Mouse (Mus musculus) liver, adult 2 months (tissue): ENCODE measurements at regions not wholly inside any gene's neighbourhood (a gene's known extent, or its start where the extent isn't known, plus 50 kb on each side); places are given as distances from the start of the nearest gene placed in this dataset.

Source experiments
- DNase-seq: peaks from one replicate; pipeline ENCODE4 v3.0.0-alpha.2; 2011; ENCODE audit warnings: low read depth, low spot score; ENCODE audit errors: extremely low read depth
- H3K27ac ChIP-seq: fragments of 200-500 bp; replicated peaks from 2 replicates; pipeline ENCODE4 v1.5.1; 2012; ENCODE audit warnings: low read depth, mild to moderate bottlenecking, control low read depth, inconsistent platforms, low read length; ENCODE audit not compliant: insufficient read depth
- H3K27me3 ChIP-seq: fragments of 200-500 bp; 2 replicates; pipeline ENCODE4 v1.6.1; 2012; ENCODE audit warnings: mild to moderate bottlenecking, moderate library complexity, low read length, inconsistent platforms; ENCODE audit not compliant: control insufficient read depth, insufficient read depth
- H3K36me3 ChIP-seq: fragments of 200-500 bp; 2 replicates; pipeline ENCODE4 v1.6.1; 2012; ENCODE audit warnings: low read length, inconsistent platforms; ENCODE audit not compliant: control insufficient read depth, insufficient read depth
- H3K4me1 ChIP-seq: fragments of 200-500 bp; 2 replicates; pipeline ENCODE4 v1.6.1; 2011; ENCODE audit warnings: low read length; ENCODE audit not compliant: control insufficient read depth, insufficient read depth
- H3K4me3 ChIP-seq: fragments of 200-500 bp; 2 replicates; pipeline ENCODE4 v1.5.1; 2011; ENCODE audit warnings: low read depth, mild to moderate bottlenecking, control low read depth, low read length, moderate library complexity; ENCODE audit not compliant: insufficient read depth
- H3K79me2 ChIP-seq: fragments of 200-500 bp; 2 replicates; pipeline ENCODE4 v1.6.1; 2012; ENCODE audit warnings: inconsistent platforms, mild to moderate bottlenecking, low read length, moderate library complexity; ENCODE audit not compliant: control insufficient read depth, insufficient read depth
- H3K9ac ChIP-seq: fragments of 200-500 bp; 2 replicates; pipeline ENCODE4 v1.6.1; 2012; ENCODE audit warnings: low read depth, mild to moderate bottlenecking, control low read depth, inconsistent platforms, low read length
- CTCF ChIP-seq: fragments of 200-500 bp; IDR thresholded peaks from 2 replicates; pipeline ENCODE4 v1.5.1; 2011; ENCODE audit warnings: low read depth, low read length, control low read depth
- POLR2A ChIP-seq: fragments of 200-500 bp; IDR thresholded peaks from 2 replicates; pipeline ENCODE4 v1.6.1; 2011; ENCODE audit warnings: low read length, control low read depth; ENCODE audit not compliant: insufficient read depth; ENCODE audit errors: extremely low read depth
- WGBS: fragments of 180-500 bp; shearing (Covaris S2); methylation state at CpG from one replicate; pipeline ENCODE4 v1.1.7; 2018; 5-methylcytosine and 5-hydroxymethylcytosine counted together

DNA sequence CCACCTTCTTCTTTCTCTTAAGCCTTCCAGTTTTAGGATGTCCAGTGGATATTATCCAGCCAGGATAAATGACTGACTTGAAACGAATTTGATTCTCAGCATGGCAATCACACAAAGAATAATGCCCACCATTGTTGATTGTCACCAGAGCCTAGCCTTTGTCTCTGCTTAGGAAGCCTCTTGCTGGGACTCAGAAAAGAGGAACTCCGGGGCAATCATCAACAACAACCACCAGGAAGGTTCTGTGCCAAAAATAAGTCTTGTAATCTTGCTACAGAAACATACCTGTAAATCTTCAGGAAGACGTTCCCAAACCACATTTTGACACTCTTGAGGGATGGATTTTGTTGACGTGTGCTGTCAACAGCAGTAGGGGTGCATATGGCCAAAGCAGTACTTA, 268.2 kb upstream of the Acvr2a start:
- no peak overlapping the region for H3K4me3 ChIP-seq
- TF ChIP-seq POLR2A (no peak), CTCF (no peak)
- no peak overlapping the region for H3K27ac ChIP-seq
- 85% methylated on average over 4 of the region's 4 CpGs for WGBS
- no peaks in the 10 kb centered on the region for H3K36me3 ChIP-seq
- DNase-seq = no peak
- H3K4me1 ChIP-seq = no peaks in the 10 kb centered on the region
- no peaks in the 10 kb centered on the region for H3K27me3 ChIP-seq
- H3K79me2 ChIP-seq = no peaks in the 10 kb centered on the region
- H3K9ac ChIP-seq = no peak overlapping the region

DNA sequence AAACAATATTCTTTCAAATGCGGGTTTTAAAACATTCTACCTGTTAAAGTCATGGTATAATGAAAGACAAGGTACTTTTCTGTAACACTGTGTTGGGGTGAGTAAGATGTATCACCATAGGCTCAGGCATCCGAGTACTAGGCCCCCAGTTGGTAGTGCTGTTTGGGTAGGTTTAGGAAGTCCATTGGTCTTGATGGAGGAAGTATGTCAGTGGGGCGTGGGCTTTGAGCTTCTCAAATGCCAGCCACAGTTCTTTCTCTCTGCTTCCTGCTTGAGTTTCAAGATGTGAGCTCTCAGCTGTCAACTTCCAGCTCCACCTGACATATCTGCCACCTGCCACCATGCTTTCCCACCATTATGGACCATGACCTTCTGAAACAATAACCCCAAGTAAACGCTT, 267.7 kb upstream of the Acvr2a start:
- Histone ChIP-seq H3K27ac (no peak overlapping the region), H3K4me1 (no peaks in the 10 kb centered on the region), H3K4me3 (no peak overlapping the region), H3K79me2 (no peaks in the 10 kb centered on the region), H3K9ac (no peak overlapping the region), H3K27me3 (no peaks in the 10 kb centered on the region), H3K36me3 (no peaks in the 10 kb centered on the region)
- TF ChIP-seq CTCF (no peak), POLR2A (no peak)
- no peak for DNase-seq
- 86% methylated on average over 4 of the region's 4 CpGs for WGBS

DNA sequence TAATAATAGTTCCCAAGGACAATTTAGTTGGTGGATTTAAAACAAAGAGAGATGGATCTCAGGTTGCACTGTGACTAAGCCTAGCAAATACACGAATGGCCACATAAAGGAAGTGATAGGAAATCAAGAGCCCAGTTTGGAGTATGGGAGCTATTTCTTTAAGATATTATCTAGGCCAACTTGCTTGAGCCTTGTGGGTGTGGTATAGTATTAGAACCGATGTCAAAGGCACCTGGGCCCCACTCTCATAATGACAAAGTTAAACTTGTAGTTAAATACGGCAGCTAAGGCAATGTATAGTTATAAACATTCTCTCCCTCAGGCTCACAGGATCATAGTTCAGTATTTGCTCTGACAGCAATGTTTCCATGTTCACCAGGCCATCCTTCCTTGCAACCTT, 257.3 kb upstream of the Acvr2a start:
- no peaks in the 10 kb centered on the region for H3K4me1 ChIP-seq
- H3K27ac ChIP-seq = no peak overlapping the region
- H3K9ac ChIP-seq = no peak overlapping the region
- no peaks in the 10 kb centered on the region for H3K79me2 ChIP-seq
- H3K4me3 ChIP-seq = no peak overlapping the region
- TF ChIP-seq POLR2A (no peak), CTCF (no peak)
- H3K36me3 ChIP-seq = no peaks in the 10 kb centered on the region
- 72% methylated on average over 3 of the region's 3 CpGs for WGBS
- no peak for DNase-seq
- no peaks in the 10 kb centered on the region for H3K27me3 ChIP-seq

DNA sequence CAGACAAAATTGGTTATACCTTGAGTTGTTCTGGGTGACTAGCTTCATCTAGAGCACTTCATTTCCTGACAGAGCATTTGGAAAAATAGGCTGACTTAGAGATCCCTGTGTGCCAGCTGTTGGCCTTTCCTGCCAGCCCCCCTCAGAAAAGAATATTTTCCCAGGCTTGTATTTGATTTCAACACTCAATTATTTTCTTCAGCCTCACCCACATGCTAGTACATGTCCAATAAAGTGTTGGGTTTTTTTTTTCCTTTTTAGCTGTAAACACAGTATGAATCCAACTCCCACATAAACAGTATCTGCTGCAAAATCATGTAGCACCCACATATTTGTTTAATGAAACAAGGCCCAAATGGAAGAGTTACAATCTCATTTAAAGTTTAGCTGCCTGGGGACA, 256.8 kb upstream of the Acvr2a start:
- no peak for DNase-seq
- Histone ChIP-seq H3K4me1 (no peaks in the 10 kb centered on the region), H3K79me2 (no peaks in the 10 kb centered on the region), H3K9ac (no peak overlapping the region), H3K36me3 (no peaks in the 10 kb centered on the region), H3K27ac (no peak overlapping the region), H3K27me3 (no peaks in the 10 kb centered on the region), H3K4me3 (no peak overlapping the region)
- TF ChIP-seq POLR2A = no peak
- no peak for TF ChIP-seq CTCF

DNA sequence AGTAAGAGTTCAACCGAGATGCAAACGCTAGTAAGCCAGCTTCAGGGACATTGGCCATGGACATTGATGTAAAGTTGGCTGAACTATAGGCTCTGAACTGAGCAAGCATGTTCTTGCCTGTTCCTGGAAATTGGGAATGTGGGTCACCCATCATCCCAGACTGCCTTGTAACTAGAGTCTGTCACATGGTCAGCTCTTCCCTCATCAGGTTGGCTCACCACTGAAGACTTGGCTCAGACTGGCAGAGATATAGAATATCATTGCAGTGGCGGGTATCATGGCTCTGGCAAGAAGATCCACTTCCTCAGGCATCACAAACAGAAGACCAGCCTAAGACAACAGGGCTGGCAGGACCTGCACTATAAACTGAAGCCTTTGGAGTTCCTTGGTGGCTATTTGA, 255.3 kb upstream of the Acvr2a start:
- Histone ChIP-seq H3K9ac (no peak overlapping the region), H3K27ac (no peak overlapping the region), H3K4me3 (no peak overlapping the region), H3K36me3 (no peaks in the 10 kb centered on the region), H3K4me1 (no peaks in the 10 kb centered on the region), H3K79me2 (no peaks in the 10 kb centered on the region), H3K27me3 (no peaks in the 10 kb centered on the region)
- 81% methylated on average over 3 of the region's 3 CpGs for WGBS
- TF ChIP-seq CTCF (no peak), POLR2A (no peak)
- DNase-seq = no peak

DNA sequence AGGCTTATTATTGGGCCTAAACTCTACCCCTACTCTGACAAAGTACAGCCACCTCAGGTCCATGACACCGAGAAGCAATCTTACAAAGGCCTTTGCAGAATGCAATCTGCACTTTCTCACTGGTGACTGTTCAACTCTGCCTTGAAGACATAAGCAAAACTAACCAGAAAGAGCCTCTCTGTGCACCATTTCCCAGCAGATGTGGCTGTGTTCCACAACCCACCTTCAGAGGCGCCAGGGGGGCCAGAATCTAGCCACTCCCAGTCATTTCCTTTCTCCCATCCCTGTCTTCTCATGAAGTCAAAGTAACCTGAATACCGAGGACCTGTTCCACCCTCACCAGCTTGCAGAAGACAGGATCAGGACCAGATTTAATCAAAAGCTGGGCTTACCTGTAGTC, 250.3 kb upstream of the Acvr2a start:
- no peaks in the 10 kb centered on the region for H3K4me1 ChIP-seq
- 81% methylated on average over 3 of the region's 3 CpGs for WGBS
- H3K4me3 ChIP-seq = no peak overlapping the region
- no peak overlapping the region for H3K9ac ChIP-seq
- TF ChIP-seq POLR2A (no peak), CTCF (no peak)
- H3K36me3 ChIP-seq = no peaks in the 10 kb centered on the region
- no peaks in the 10 kb centered on the region for H3K27me3 ChIP-seq
- no peak overlapping the region for H3K27ac ChIP-seq
- no peaks in the 10 kb centered on the region for H3K79me2 ChIP-seq
- no peak for DNase-seq
